Mouse (Mus musculus): ENCODE results near the gene Cypt14. TPM values are rescaled to one million over a fixed set of nuclear protein-coding genes. Genes with fewer than 3 reads are reported as not detected.
"Not testable (repeated sequence)": the region's sequence is repeated elsewhere in the genome, so short reads cannot be mapped to it uniquely, and the experiment has no call there.

Gene Cypt14
- total RNA-seq (2021) = not detected

DNA sequence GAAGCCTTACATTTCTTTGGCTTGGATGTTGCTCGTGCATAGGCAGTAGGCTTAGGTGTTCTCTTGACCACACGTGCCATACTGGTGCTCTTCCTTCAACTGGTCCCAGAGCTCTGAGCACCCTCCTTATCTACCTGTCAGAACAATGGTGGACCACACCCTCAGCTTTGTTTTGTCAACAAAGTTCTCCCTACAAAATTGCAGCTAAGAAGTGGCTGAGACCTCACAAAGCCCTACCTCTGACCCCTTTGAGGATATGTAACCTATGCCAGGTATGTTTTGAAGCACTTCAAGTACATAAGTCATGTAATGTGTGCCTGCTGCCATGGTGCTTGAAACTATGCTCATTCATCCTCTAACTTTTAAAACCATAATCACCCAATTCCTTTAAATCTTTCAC lies at the start of gene Cypt14:
Cypt14 (minus strand) TSS at position 101 of the 400 bp plus-strand sequence.
- intact Hi-C loops (cut with DNase I); DNase-seq: not testable (repeated sequence)
